Mouse (Mus musculus) small intestine, adult 10 weeks (tissue): ENCODE data around the gene Trim13. TPM values are rescaled to one million over a fixed set of nuclear protein-coding genes. Genes with fewer than 3 reads are reported as not detected.

Source experiments
- polyA plus RNA-seq: library from polyadenylated mRNA; stranded (reverse); fragments of 350-450 nt; fragmentation: Illumina TruSeq; extraction: RNeasy Lipid Tissue Mini Kit (QIAGEN cat#74804); gene quantifications from one replicate; pipeline ENCODE4 v1.2.3, GENCODE M21; 2014; ENCODE audit warnings: low replicate concordance

Gene Trim13
- polyA plus RNA-seq: 17.6 TPM

DNA sequence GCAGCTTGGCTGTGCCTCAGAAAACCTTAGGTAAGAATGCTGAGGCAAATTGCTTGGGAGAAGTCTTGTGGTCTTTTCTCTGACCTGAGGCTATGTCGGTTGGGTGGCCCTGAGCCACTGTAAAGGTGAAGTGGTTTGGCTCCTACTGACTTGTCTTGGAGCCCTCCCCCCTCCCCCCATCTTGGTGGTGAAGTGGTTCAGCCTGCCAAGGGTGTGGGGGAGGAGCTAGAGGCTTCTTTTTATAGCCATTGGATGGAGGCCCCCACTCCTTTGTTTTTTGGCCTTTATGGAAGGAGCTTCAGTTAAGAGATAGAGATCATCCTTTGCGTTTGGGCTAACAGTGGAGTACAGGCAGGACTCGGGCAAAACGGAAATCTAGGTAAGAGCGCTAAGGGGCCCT, at the start of gene Trim13:
Gene Trim13, plus strand, starts transcription at position 280 of the 400 bp plus-strand sequence.

DNA sequence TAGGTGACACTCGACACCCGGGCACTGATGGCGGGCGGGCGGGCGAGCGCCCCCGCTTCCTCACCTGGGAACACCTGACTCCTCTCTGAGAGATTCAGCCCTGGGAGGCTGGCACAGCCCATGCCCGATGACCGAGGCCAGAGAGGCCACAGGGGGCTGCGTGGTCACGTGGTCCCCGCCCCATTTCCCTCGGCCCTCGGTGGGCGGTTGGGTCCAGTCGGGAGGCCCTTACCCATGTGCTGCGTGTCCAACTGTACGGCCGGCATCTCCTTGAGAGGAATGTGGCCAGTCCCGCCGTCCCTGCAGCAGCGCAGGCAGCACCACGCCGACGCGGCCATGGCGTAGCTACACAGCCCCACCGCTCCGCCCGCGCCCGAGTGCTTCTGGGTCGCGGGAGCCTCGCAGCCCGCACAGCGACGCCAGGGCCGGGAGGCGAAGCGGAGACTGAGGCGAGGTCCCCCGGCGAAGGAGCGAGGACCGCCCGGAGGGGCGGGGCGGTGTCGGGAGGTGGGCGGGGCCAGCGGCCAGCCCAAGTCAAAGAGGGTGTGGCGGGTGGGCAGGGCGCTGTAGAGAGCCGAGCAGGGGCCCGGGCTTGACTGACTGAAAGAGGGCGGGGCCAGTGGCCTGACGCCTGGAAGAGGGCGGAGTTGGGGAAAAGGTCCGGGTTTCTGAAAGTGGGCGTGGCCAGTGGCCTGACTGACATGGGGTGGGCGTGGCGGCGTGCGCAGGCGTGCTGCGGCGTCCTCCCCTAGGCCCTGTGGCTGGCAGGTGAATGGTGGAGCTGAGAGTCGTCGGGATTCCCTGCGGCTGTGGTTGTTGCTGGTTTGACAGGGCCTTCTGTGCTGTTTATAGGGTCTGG, 41.5 kb upstream of the Trim13 start, which contains the start of gene Spryd7:
Gene Spryd7, minus strand, starts transcription at position 598 of the 859 bp plus-strand sequence.

DNA sequence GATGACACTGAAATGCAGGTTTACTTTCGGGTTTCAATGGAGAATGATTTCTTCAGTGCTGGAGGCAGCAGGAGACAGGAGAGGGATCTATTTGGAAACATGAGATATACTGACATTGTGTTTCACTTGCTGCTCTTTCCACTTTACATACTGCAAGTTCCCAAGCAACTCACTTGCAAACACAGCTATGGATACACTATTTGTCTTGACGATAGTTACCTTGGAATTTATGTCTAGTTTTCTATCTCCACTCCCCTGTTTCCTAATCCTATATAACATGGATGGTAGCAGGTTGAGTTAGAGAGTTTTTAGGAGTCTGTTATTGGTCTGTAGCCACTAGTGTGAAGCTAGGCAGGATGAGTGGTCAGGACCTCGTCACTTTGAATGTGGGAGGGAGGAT, 9.1 kb downstream of the Trim13 start, which contains the start of gene Kcnrg:
Gene Kcnrg, plus strand, starts transcription at position 301 of the 400 bp plus-strand sequence.

Other genes with a start within 250 kb of the Trim13 start
- gene Ebpl, start 237.8 kb upstream of the Trim13 start, polyA plus RNA-seq: 3.6 TPM
- gene Kpna3, start 158.4 kb upstream of the Trim13 start, polyA plus RNA-seq: 71.1 TPM
- 157 TPM for gene Spryd7, start 41.4 kb upstream of the Trim13 start, polyA plus RNA-seq
- 0.30 TPM for gene Kcnrg, start 9.2 kb downstream of the Trim13 start, polyA plus RNA-seq